Comparison of ENCODE assay signal across 8 mouse cellular contexts in genomic region chr6:54698691-54699476, GRCm38 (mm10). TPM values are rescaled to one million over a fixed set of nuclear protein-coding genes. Genes with fewer than 3 reads are reported as not detected.
DNase-seq lines count a peak whose midpoint lies in the region; ATAC-seq and TF ChIP-seq lines count a peak whose summit lies in the region.

No protein-coding gene starts in this region.

- intact Hi-C loops in gastrocnemius, adult 2 months (cut with DNase I): no loop called here

- TF ChIP-seq POLR2A in CH12.LX (IDR thresholded peaks at IDR 0.05; ENCODE audit: low read depth, low read length): no peak

- no peak for TF ChIP-seq CTCF in gastrocnemius, adult 2 months (IDR thresholded peaks at IDR 0.05)
- no peak for TF ChIP-seq CTCF in CH12.LX (conservative IDR thresholded peaks at IDR 0.05 in 1 of 2, IDR thresholded peaks at IDR 0.05 in 1 of 2; ENCODE audit: low read depth in 2 of 2, low read length in 2 of 2)
- no peak for TF ChIP-seq CTCF in liver, postnatal 0 days (IDR thresholded peaks at IDR 0.05; ENCODE audit: low read depth)

- peak overlapping the region; percentile 93 for H3K4me2 ChIP-seq in CH12.LX (ENCODE audit: insufficient read depth, low read depth, poor library complexity, severe bottlenecking)
- H3K4me2 ChIP-seq in intestine, embryonic 15.5 days (replicated peaks): peak overlapping the region; percentile 93
- peak overlapping the region; percentile 95 for H3K4me2 ChIP-seq in liver, postnatal 0 days (ENCODE audit: low read depth, low read length)
- H3K4me2 ChIP-seq in stomach, embryonic 14.5 days (replicated peaks; ENCODE audit: low read depth, low read length): peak overlapping the region; percentile 99

- H3K4me3 ChIP-seq in gastrocnemius, adult 2 months: peak overlapping the region; percentile 67
- peak overlapping the region; percentile 31 to 60 (median 49) for H3K4me3 ChIP-seq in CH12.LX (replicated peaks in 1 of 3; ENCODE audit: low read depth in 2 of 3, low read length in 2 of 3, poor library complexity in 1 of 3)
- peak overlapping the region; percentile 0 for H3K4me3 ChIP-seq in erythroblast, embryonic 14.5 days (replicated peaks)
- H3K4me3 ChIP-seq in intestine, embryonic 15.5 days (replicated peaks): peak overlapping the region; percentile 44
- H3K4me3 ChIP-seq in liver, postnatal 0 days (ENCODE audit: low read depth, low read length): peak overlapping the region; percentile 53
- H3K4me3 ChIP-seq in stomach, embryonic 14.5 days (ENCODE audit: low read depth, low read length): peak overlapping the region; percentile 38

- peak overlapping the region; percentile 81 for H3K27ac ChIP-seq in gastrocnemius, adult 2 months
- no peak overlapping the region for H3K27ac ChIP-seq in CH12.LX (ENCODE audit: insufficient read depth, low read depth)
- no peak overlapping the region for H3K27ac ChIP-seq in intestine, embryonic 15.5 days
- no peak overlapping the region for H3K27ac ChIP-seq in liver, postnatal 0 days (ENCODE audit: low read depth)
- H3K27ac ChIP-seq in stomach, embryonic 14.5 days (ENCODE audit: low read length): no peak overlapping the region

- in situ Hi-C loops in CH12.LX (cut with MboI; ENCODE audit: low pct_ligation_motif_present, low pct_unique_long_range_greater_than_20kb, low sequenced_read_pairs): no loop called here

- no peak for TF ChIP-seq RAD21 in CH12.LX (IDR thresholded peaks at IDR 0.05; ENCODE audit: low read depth, low read length)

- ATAC-seq in intestine, embryonic 15.5 days: peak; percentile 48
- ATAC-seq in liver, postnatal 0 days: peak; percentile 53
- peak; percentile 50; the same call in 1 of the 2 replicates for ATAC-seq in stomach, embryonic 14.5 days (ENCODE audit: insufficient number of reproducible peaks, insufficient read depth, low FRiP score, low read depth)

- WGBS in intestine, embryonic 15.5 days: 4% methylated on average over 24 of the region's 24 CpGs
- 5% methylated on average over 24 of the region's 24 CpGs for WGBS in liver, postnatal 0 days (ENCODE audit: insufficient replicate concordance)
- 5% methylated on average over 24 of the region's 24 CpGs for WGBS in stomach, embryonic 14.5 days

- no peaks in the 10 kb centered on the region for H3K9me3 ChIP-seq in CH12.LX (replicated peaks; ENCODE audit: low read length)
- H3K9me3 ChIP-seq in erythroblast, embryonic 14.5 days (ENCODE audit: control insufficient read depth, low read length): no peaks in the 10 kb centered on the region
- no peaks in the 10 kb centered on the region for H3K9me3 ChIP-seq in intestine, embryonic 15.5 days
- no peaks in the 10 kb centered on the region for H3K9me3 ChIP-seq in liver, postnatal 0 days (ENCODE audit: low read length)
- H3K9me3 ChIP-seq in stomach, embryonic 14.5 days (ENCODE audit: control insufficient read depth, low read depth, low read length): no peaks in the 10 kb centered on the region

- no peak for TF ChIP-seq EP300 in CH12.LX (IDR thresholded peaks at IDR 0.05; ENCODE audit: low read length)
- TF ChIP-seq EP300 in liver, postnatal 0 days (IDR thresholded peaks at IDR 0.05; ENCODE audit: low read depth): no peak

- no peak for DNase-seq in gastrocnemius, adult 2 months
- DNase-seq in gastrocnemius, postnatal 4 days (ENCODE audit: low spot score in 2 of 2): no peak
- no peak for DNase-seq in CH12.LX (ENCODE audit: extremely low read depth)
- no peak for DNase-seq in liver, postnatal 0 days
- no peak for DNase-seq in ovary, postnatal 14 days (ENCODE audit: low spot score)

- no peaks in the 10 kb centered on the region for H3K79me2 ChIP-seq in CH12.LX (replicated peaks; ENCODE audit: control insufficient read depth, extremely low read depth, insufficient read depth, poor library complexity, severe bottlenecking)

- dilution Hi-C loops in CH12.LX (cut with MboI; ENCODE audit: extremely low pct_ligation_motif_present, extremely low pct_unique_long_range_greater_than_20kb, low sequenced_read_pairs): no loop called here

- H3K27me3 ChIP-seq in CH12.LX (replicated peaks): peaks cover 29% of the 10 kb centered on the region
- peaks cover 50% of the 10 kb centered on the region for H3K27me3 ChIP-seq in erythroblast, embryonic 14.5 days (ENCODE audit: control insufficient read depth)
- 0 out of 2 replicates have a peak, but pooled peaks cover 6% of the 10 kb centered on the region for H3K27me3 ChIP-seq in intestine, embryonic 15.5 days (replicated peaks)
- peaks cover 9% of the 10 kb centered on the region; the same call in 1 of the 2 replicates for H3K27me3 ChIP-seq in liver, postnatal 0 days (ENCODE audit: insufficient read depth, low read length)
- H3K27me3 ChIP-seq in stomach, embryonic 14.5 days (ENCODE audit: control insufficient read depth, insufficient read depth, low read length): no peaks in the 10 kb centered on the region

- no peaks in the 10 kb centered on the region for H3K36me3 ChIP-seq in CH12.LX (replicated peaks in 1 of 2; ENCODE audit: control insufficient read depth in 1 of 2, insufficient read depth in 1 of 2, low read length in 1 of 2)
- H3K36me3 ChIP-seq in erythroblast, embryonic 14.5 days (ENCODE audit: control insufficient read depth): no peaks in the 10 kb centered on the region
- no peaks in the 10 kb centered on the region for H3K36me3 ChIP-seq in intestine, embryonic 15.5 days
- no peaks in the 10 kb centered on the region for H3K36me3 ChIP-seq in liver, postnatal 0 days (replicated peaks; ENCODE audit: insufficient read depth, low read length)
- no peaks in the 10 kb centered on the region for H3K36me3 ChIP-seq in stomach, embryonic 14.5 days (ENCODE audit: control insufficient read depth, insufficient read depth, low read length)

- peaks cover 3 to 9% of the 10 kb centered on the region in 2 experiments for H3K4me1 ChIP-seq in CH12.LX (ENCODE audit: control insufficient read depth in 1 of 2, insufficient read depth in 2 of 2)
- no peaks in the 10 kb centered on the region for H3K4me1 ChIP-seq in erythroblast, embryonic 14.5 days (ENCODE audit: control insufficient read depth)
- H3K4me1 ChIP-seq in intestine, embryonic 15.5 days (replicated peaks): peaks cover 3% of the 10 kb centered on the region; the same call in 1 of the 2 replicates
- peaks cover 12% of the 10 kb centered on the region for H3K4me1 ChIP-seq in liver, postnatal 0 days (ENCODE audit: insufficient read depth)
- H3K4me1 ChIP-seq in stomach, embryonic 14.5 days (ENCODE audit: control insufficient read depth, insufficient read depth, low read length): 0 out of 2 replicates have a peak, but pooled peaks cover 4% of the 10 kb centered on the region

- H3K9ac ChIP-seq in CH12.LX (ENCODE audit: insufficient read depth, low read depth): peak overlapping the region; percentile 34; the same call in 1 of the 2 replicates
- H3K9ac ChIP-seq in intestine, embryonic 15.5 days: peak overlapping the region; percentile 44
- H3K9ac ChIP-seq in liver, postnatal 0 days (replicated peaks): peak overlapping the region; percentile 65
- 0 out of 2 replicates have a peak overlapping the region, but pooled peaks have one; percentile 15 for H3K9ac ChIP-seq in stomach, embryonic 14.5 days (replicated peaks; ENCODE audit: low read depth, low read length)

TF ChIP-seq in CH12.LX, 34 proteins besides CTCF, POLR2A, EP300 and RAD21:
- TF ChIP-seq BHLHE40 (IDR thresholded peaks at IDR 0.05; ENCODE audit: low read depth, low read length) (peak; percentile 29; the same call in 1 of the 2 replicates), MYC (IDR thresholded peaks at IDR 0.05; ENCODE audit: low read depth, low read length) (no peak)
TF ChIP-seq in CH12.LX: peak in this region for 1.

RNA-seq across cellular contexts. Expression of gene Mturn, which starts 17.5 kb away (rescaled TPM):
- total RNA-seq in gastrocnemius, adult 2 months (2021): 1 to 10 TPM; 6.3 to 9.8 TPM
- 10 to 100 TPM in 1 of 2 experiments, 1 to 10 TPM in 1; 9.7 to 12.9 TPM for total RNA-seq in gastrocnemius, postnatal 4 days (2021)
- total RNA-seq in CH12.LX (2012; rRNA removed) (0.08 and 0.25 TPM in 2 replicates), CH12.LX (2014; rRNA removed) (0.20 and 0.23 TPM in 2 replicates)
- 0.06 and 0.22 TPM in 2 replicates for polyA plus RNA-seq in CH12.LX (2012; ENCODE audit: insufficient read length, low read depth)
- 0.05 and 0.09 TPM in 2 replicates for polyA plus RNA-seq in erythroblast, embryonic 14.5 days (2012)
- 7.1 and 7.5 TPM in 2 replicates for polyA plus RNA-seq in intestine, embryonic 15.5 days (2015; fragmentation: Nextera tagmentation; extraction: Ambion mirVana)
- polyA plus RNA-seq in liver, postnatal 0 days (2015; fragmentation: Nextera tagmentation; extraction: Ambion mirVana): 1.8 and 4.0 TPM in 2 replicates
- polyA plus RNA-seq in stomach, embryonic 14.5 days (2014; fragmentation: Nextera tagmentation; extraction: Ambion mirVana): 10.3 and 10.8 TPM in 2 replicates

Comparison
In these comparisons a context has a peak if more than half of its experiments do, and no peak if none do; other contexts are left out.
1. H3K4me3 ChIP-seq: peak in every context shown above with its lines; median percentile 67 in gastrocnemius, adult 2 months; 53 in liver, postnatal 0 days; 49 in CH12.LX; 44 in intestine, embryonic 15.5 days; 38 in stomach, embryonic 14.5 days; 0 in erythroblast, embryonic 14.5 days.
2. H3K9ac ChIP-seq: peak in every context shown above with its lines; median percentile 65 in liver, postnatal 0 days; 44 in intestine, embryonic 15.5 days; 34 in CH12.LX; 15 in stomach, embryonic 14.5 days.